Mouse (Mus musculus): ENCODE measurements around the gene Gm20425. TPM values are rescaled to one million over a fixed set of nuclear protein-coding genes. Genes with fewer than 3 reads are reported as not detected.

The Gm20425 gene
- polyA plus RNA-seq, 2 experiments: 0.16 to 1.7 TPM

DNA sequence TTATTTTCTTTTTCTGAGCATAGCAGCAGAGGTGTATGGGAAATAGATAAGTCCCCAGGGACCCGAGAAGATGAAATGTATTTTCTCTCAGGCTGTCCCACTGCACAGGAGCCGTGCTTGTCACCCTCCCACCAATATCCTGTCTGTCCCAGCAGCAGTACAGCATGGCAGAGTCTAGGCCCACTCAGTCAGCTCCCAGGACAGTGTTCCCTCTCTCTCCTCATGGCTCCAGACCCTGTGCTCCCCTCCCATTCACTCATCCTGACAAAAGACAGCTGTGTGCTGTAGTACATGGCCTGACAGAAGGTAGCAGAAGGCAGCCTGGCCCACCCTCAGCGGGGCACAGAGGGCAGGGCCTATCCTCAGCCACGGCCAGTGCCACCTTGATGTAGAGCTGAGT lies 86.2 kb downstream of the Gm20425 start:
- Histone ChIP-seq H3K36me3 (replicated peaks; ENCODE audit: control insufficient read depth, insufficient read depth, low read depth) (no peaks in the 10 kb centered on the region), H3K27ac (no peak overlapping the region), H3K27me3 (ENCODE audit: control insufficient read depth, insufficient read depth, low read length) (no peaks in the 10 kb centered on the region), H3K4me1 (replicated peaks; ENCODE audit: control insufficient read depth in 2 of 2, insufficient read depth in 2 of 2, low read length in 1 of 2) (no peaks in the 10 kb centered on the region), H3K4me3 (ENCODE audit: insufficient read depth in 1 of 2, low read depth in 2 of 2, low read length in 2 of 2) (no peak overlapping the region), H3K9me3 (ENCODE audit: control insufficient read depth, low read length) (no peaks in the 10 kb centered on the region), H3K9ac (replicated peaks) (no peak overlapping the region), H3K4me2 (ENCODE audit: low read depth) (no peak overlapping the region)
- WGBS (ENCODE audit: insufficient replicate concordance): 37% methylated on average over 4 of the region's 4 CpGs
- TF ChIP-seq CTCF (IDR thresholded peaks at IDR 0.05; ENCODE audit: low read depth) (no peak), EP300 (IDR thresholded peaks at IDR 0.05; ENCODE audit: low read depth) (no peak)
- DNase-seq (ENCODE audit: low read depth in 3 of 3, low spot score in 3 of 3): no peak
- ATAC-seq (ENCODE audit: insufficient read depth): no peak

DNA sequence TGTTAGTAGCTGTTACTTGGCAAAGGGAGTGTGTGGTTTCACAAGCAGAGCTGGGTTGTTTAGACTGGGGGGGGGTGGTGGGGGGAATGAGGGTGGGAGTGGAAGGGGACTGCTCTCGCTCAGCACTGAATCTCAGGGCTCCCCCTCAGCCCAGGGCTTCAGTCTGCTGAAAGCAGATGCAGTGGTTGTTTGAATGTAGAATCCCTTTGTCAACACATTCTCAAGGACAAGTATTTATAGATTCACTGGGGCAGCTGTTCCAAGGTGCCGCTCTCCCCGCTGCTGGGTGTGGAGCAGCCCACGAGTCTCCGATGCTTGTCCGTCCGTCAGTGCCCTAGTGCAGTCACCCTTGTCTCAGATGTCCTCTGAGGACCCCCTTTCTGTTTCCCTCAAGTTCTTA lies 88.8 kb downstream of the Gm20425 start:
- Histone ChIP-seq H3K9me3 (ENCODE audit: control insufficient read depth, low read length) (no peaks in the 10 kb centered on the region), H3K27ac (no peak overlapping the region), H3K4me1 (replicated peaks; ENCODE audit: control insufficient read depth in 2 of 2, insufficient read depth in 2 of 2, low read length in 1 of 2) (no peaks in the 10 kb centered on the region), H3K36me3 (replicated peaks; ENCODE audit: control insufficient read depth, insufficient read depth, low read depth) (no peaks in the 10 kb centered on the region), H3K4me2 (ENCODE audit: low read depth) (no peak overlapping the region), H3K9ac (replicated peaks) (no peak overlapping the region), H3K27me3 (ENCODE audit: control insufficient read depth, insufficient read depth, low read length) (no peaks in the 10 kb centered on the region), H3K4me3 (ENCODE audit: insufficient read depth in 1 of 2, low read depth in 2 of 2, low read length in 2 of 2) (no peak overlapping the region)
- DNase-seq (ENCODE audit: low read depth in 3 of 3, low spot score in 3 of 3) (no peak), ATAC-seq (ENCODE audit: insufficient read depth) (no peak)
- WGBS (ENCODE audit: insufficient replicate concordance): 81% methylated on average over 7 of the region's 7 CpGs
- TF ChIP-seq CTCF (IDR thresholded peaks at IDR 0.05; ENCODE audit: low read depth) (no peak), EP300 (IDR thresholded peaks at IDR 0.05; ENCODE audit: low read depth) (no peak)

DNA sequence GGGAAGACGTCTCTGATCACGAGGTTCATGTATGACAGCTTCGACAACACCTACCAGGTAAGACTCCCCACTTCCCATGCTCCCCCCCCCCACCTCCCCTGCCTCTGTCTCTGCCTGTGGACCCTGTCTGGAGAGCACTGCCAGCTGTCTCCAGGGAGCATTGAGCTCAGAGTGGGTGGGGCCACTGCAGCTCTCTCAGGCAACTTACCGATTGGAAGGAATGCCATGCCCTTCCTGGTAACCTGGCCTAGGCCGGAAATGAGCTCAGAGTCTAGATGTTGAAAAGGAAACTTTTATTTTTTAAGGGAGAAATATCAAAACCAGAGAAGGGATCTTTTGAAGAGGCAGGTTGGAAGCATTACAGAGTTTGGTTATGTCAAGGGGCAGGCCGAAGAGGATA lies 89.7 kb downstream of the Gm20425 start:
- no peaks in the 10 kb centered on the region for H3K4me1 ChIP-seq (replicated peaks; ENCODE audit: control insufficient read depth in 2 of 2, insufficient read depth in 2 of 2, low read length in 1 of 2)
- WGBS (ENCODE audit: insufficient replicate concordance): 73% methylated on average over 6 of the region's 6 CpGs
- no peak for DNase-seq (ENCODE audit: low read depth in 3 of 3, low spot score in 3 of 3)
- no peaks in the 10 kb centered on the region for H3K36me3 ChIP-seq (replicated peaks; ENCODE audit: control insufficient read depth, insufficient read depth, low read depth)
- H3K4me2 ChIP-seq (ENCODE audit: low read depth): no peak overlapping the region
- no peak for TF ChIP-seq CTCF (IDR thresholded peaks at IDR 0.05; ENCODE audit: low read depth)
- TF ChIP-seq EP300 (IDR thresholded peaks at IDR 0.05; ENCODE audit: low read depth): no peak
- H3K27ac ChIP-seq: no peak overlapping the region
- H3K9ac ChIP-seq (replicated peaks): no peak overlapping the region
- no peaks in the 10 kb centered on the region for H3K9me3 ChIP-seq (ENCODE audit: control insufficient read depth, low read length)
- no peaks in the 10 kb centered on the region for H3K27me3 ChIP-seq (ENCODE audit: control insufficient read depth, insufficient read depth, low read length)
- no peak for ATAC-seq (ENCODE audit: insufficient read depth)
- H3K4me3 ChIP-seq (ENCODE audit: insufficient read depth in 1 of 2, low read depth in 2 of 2, low read length in 2 of 2): no peak overlapping the region

Other genes starting within 250 kb of the Gm20425 start
- gene Slco2a1, start 241.6 kb downstream of the Gm20425 start, polyA plus RNA-seq (2012; rRNA removed): 1.7 and 2.2 TPM in 2 replicates
- gene Slco2a1, start 241.6 kb downstream of the Gm20425 start, polyA plus RNA-seq (2014; fragmentation: Nextera tagmentation; extraction: Ambion mirVana): 3.3 and 5.7 TPM in 2 replicates
- 0.11 and 0.13 TPM in 2 replicates for gene Rab6b, start 118.5 kb downstream of the Gm20425 start, polyA plus RNA-seq (2012; rRNA removed)
- gene Rab6b, start 118.5 kb downstream of the Gm20425 start, polyA plus RNA-seq (2014; fragmentation: Nextera tagmentation; extraction: Ambion mirVana): 0.05 TPM in 1 of 2 replicates, not detected in the other
- 17.1 and 17.8 TPM in 2 replicates for gene Srprb, start 28.2 kb downstream of the Gm20425 start, polyA plus RNA-seq (2012; rRNA removed)
- gene Srprb, start 28.2 kb downstream of the Gm20425 start, polyA plus RNA-seq (2014; fragmentation: Nextera tagmentation; extraction: Ambion mirVana): 17.8 and 18.4 TPM in 2 replicates
- 1,880 and 2,444 TPM in 2 replicates for gene Trf, start 137 bp upstream of the Gm20425 start, polyA plus RNA-seq (2012; rRNA removed)
- gene Trf, start 137 bp upstream of the Gm20425 start, polyA plus RNA-seq (2014; fragmentation: Nextera tagmentation; extraction: Ambion mirVana): 4,893 and 4,971 TPM in 2 replicates
- 32.4 and 42.2 TPM in 2 replicates for gene 1300017J02Rik, start 74.8 kb upstream of the Gm20425 start, polyA plus RNA-seq (2012; rRNA removed)
- gene 1300017J02Rik, start 74.8 kb upstream of the Gm20425 start, polyA plus RNA-seq (2014; fragmentation: Nextera tagmentation; extraction: Ambion mirVana): 43.0 and 43.4 TPM in 2 replicates
- 25.9 and 43.3 TPM in 2 replicates for gene Topbp1, start 74.9 kb upstream of the Gm20425 start, polyA plus RNA-seq (2012; rRNA removed)
- gene Topbp1, start 74.9 kb upstream of the Gm20425 start, polyA plus RNA-seq (2014; fragmentation: Nextera tagmentation; extraction: Ambion mirVana): 36.4 and 42.5 TPM in 2 replicates
- 20.8 and 32.0 TPM in 2 replicates for gene Cdv3, start 135.5 kb upstream of the Gm20425 start, polyA plus RNA-seq (2012; rRNA removed)
- 41.8 and 42.3 TPM in 2 replicates for gene Cdv3, start 135.5 kb upstream of the Gm20425 start, polyA plus RNA-seq (2014; fragmentation: Nextera tagmentation; extraction: Ambion mirVana)